Mouse (Mus musculus) heart, embryonic 14.5 days (tissue): Measurements from ENCODE around the gene Rasgrp3. TPM values are rescaled to one million over a fixed set of nuclear protein-coding genes. Genes with fewer than 3 reads are reported as not detected.
A peak's percentile ranks its signal among the peaks of the same experiment; 100 is the strongest.

Source experiments
- ATAC-seq: fragments of 200-750 bp; cut with Nextera tagmentation; 2 replicates; pipeline ENCODE4 v1.8.0; 2017; ENCODE audit warnings: low read depth, moderate TSS enrichment; ENCODE audit not compliant: insufficient number of reproducible peaks, insufficient read depth, low FRiP score
- H3K27ac ChIP-seq, 2 experiments: fragments of 200-500 bp in 1 of 2; fragments of 300-500 bp in 1 of 2; sonication (generic) in 1 of 2; replicated peaks in 1 of 2; 2 replicates each; pipeline ENCODE4 v1.5.1; 2012 to 2014; ENCODE audit warnings: low read depth in 2 of 2, low read length in 2 of 2, control low read depth in 1 of 2, mild to moderate bottlenecking in 1 of 2, mixed read lengths in 1 of 2; ENCODE audit not compliant: control insufficient read depth in 1 of 2, insufficient read depth in 1 of 2
- H3K27me3 ChIP-seq: fragments of 300-500 bp; sonication (generic); 2 replicates; pipeline ENCODE4 v1.6.1; 2014; ENCODE audit warnings: mild to moderate bottlenecking, low read length, control low read depth; ENCODE audit not compliant: control insufficient read depth, insufficient read depth
- H3K36me3 ChIP-seq: fragments of 300-500 bp; sonication (generic); 2 replicates; pipeline ENCODE4 v1.6.1; 2014; ENCODE audit warnings: mild to moderate bottlenecking, control low read depth, low read length, mixed read lengths; ENCODE audit not compliant: control insufficient read depth, insufficient read depth
- H3K4me1 ChIP-seq, 2 experiments: fragments of 200-500 bp in 1 of 2; fragments of 300-500 bp in 1 of 2; sonication (generic) in 1 of 2; 2 replicates each; pipeline ENCODE4 v1.6.1; 2012 to 2014; ENCODE audit warnings: low read length in 2 of 2, control low read depth in 1 of 2, mixed read lengths in 1 of 2; ENCODE audit not compliant: control insufficient read depth in 2 of 2, insufficient read depth in 2 of 2
- H3K4me2 ChIP-seq: fragments of 300-500 bp; sonication (generic); 2 replicates; pipeline ENCODE4 v1.6.1; 2014; ENCODE audit warnings: mild to moderate bottlenecking, low read length
- H3K4me3 ChIP-seq, 2 experiments: fragments of 200-500 bp in 1 of 2; fragments of 300-500 bp in 1 of 2; sonication (generic) in 1 of 2; 2 replicates each; pipeline ENCODE4 v1.5.1; 2012 to 2014; ENCODE audit warnings: low read length in 2 of 2, mild to moderate bottlenecking in 2 of 2, control low read depth in 1 of 2, low read depth in 1 of 2, moderate library complexity in 1 of 2; ENCODE audit not compliant: control insufficient read depth in 1 of 2, insufficient read depth in 1 of 2
- H3K9ac ChIP-seq: fragments of 300-500 bp; sonication (generic); 2 replicates; pipeline ENCODE4 v1.6.1; 2014; ENCODE audit warnings: mild to moderate bottlenecking, low read length
- H3K9me3 ChIP-seq: fragments of 300-500 bp; sonication (generic); 2 replicates; pipeline ENCODE4 v1.6.1; 2016; ENCODE audit warnings: low read length, control low read depth; ENCODE audit not compliant: control insufficient read depth
- WGBS: fragments of 180-500 bp; shearing (Covaris S2); extraction: QIAGEN DNeasy Blood & Tissue Kit; methylation state at CpG from one replicate; pipeline ENCODE4 v1.1.7; 2014; 5-methylcytosine and 5-hydroxymethylcytosine counted together
- polyA plus RNA-seq: library from polyadenylated mRNA; unstranded; fragments of >200 nt; fragmentation: Nextera tagmentation; extraction: Ambion mirVana; gene quantifications from 2 replicates; pipeline ENCODE4 v1.2.1, GENCODE M21; 2014

The Rasgrp3 gene
- polyA plus RNA-seq, 1 experiment from 2014 or later = 24.3 TPM

- peaks cover 14 to 20% of the 10 kb centered on the region in 2 experiments for H3K4me1 ChIP-seq
- H3K4me3 ChIP-seq = no peak overlapping the region
- H3K27me3 ChIP-seq = no peaks in the 10 kb centered on the region
- 77% methylated on average over 4 of the region's 4 CpGs for WGBS
- no peaks in the 10 kb centered on the region for H3K9me3 ChIP-seq
- H3K9ac ChIP-seq = no peak overlapping the region
- ATAC-seq = no peak
- H3K4me2 ChIP-seq = no peak overlapping the region
- no peak overlapping the region for H3K27ac ChIP-seq
- H3K36me3 ChIP-seq = no peaks in the 10 kb centered on the region
Measured at GRCm38 (mm10) chr17:75466948-75467347, 31.3 kb downstream of the Rasgrp3 start.

GRCm38 (mm10) chr17:75467526-75467925 is 31.8 kb downstream of the Rasgrp3 start:
- no peak overlapping the region for H3K4me3 ChIP-seq
- ATAC-seq = no peak
- peaks cover 17 to 26% of the 10 kb centered on the region in 2 experiments for H3K4me1 ChIP-seq

GRCm38 (mm10) chr17:75468479-75469114 is 32.9 kb downstream of the Rasgrp3 start:
- no peaks in the 10 kb centered on the region for H3K9me3 ChIP-seq
- WGBS = 91% methylated on average over 10 of the region's 10 CpGs
- no peak overlapping the region for H3K27ac ChIP-seq
- no peak for ATAC-seq
- H3K36me3 ChIP-seq = no peaks in the 10 kb centered on the region
- no peak overlapping the region for H3K4me3 ChIP-seq
- no peak overlapping the region for H3K9ac ChIP-seq
- H3K4me2 ChIP-seq = no peak overlapping the region
- peaks cover 15 to 34% of the 10 kb centered on the region in 2 experiments for H3K4me1 ChIP-seq
- H3K27me3 ChIP-seq = no peaks in the 10 kb centered on the region

More at GRCm38 (mm10) chr17:75467526-75467925, 31.8 kb downstream of the Rasgrp3 start:
- no peak overlapping the region for H3K4me2 ChIP-seq
- no peak overlapping the region for H3K27ac ChIP-seq
- no peak overlapping the region for H3K9ac ChIP-seq
- 86% methylated on average over 2 of the region's 2 CpGs for WGBS
- no peaks in the 10 kb centered on the region for H3K36me3 ChIP-seq
- H3K27me3 ChIP-seq = no peaks in the 10 kb centered on the region
- H3K9me3 ChIP-seq = no peaks in the 10 kb centered on the region

GRCm38 (mm10) chr17:75470325-75470724 is 34.6 kb downstream of the Rasgrp3 start:
- WGBS = 76% methylated on average over 6 of the region's 6 CpGs
- Histone ChIP-seq H3K4me3 (no peak overlapping the region), H3K4me1 (peaks cover 6 to 26% of the 10 kb centered on the region in 2 experiments), H3K9me3 (no peaks in the 10 kb centered on the region), H3K36me3 (no peaks in the 10 kb centered on the region), H3K27me3 (no peaks in the 10 kb centered on the region), H3K4me2 (no peak overlapping the region), H3K27ac (no peak overlapping the region), H3K9ac (no peak overlapping the region)
- no peak for ATAC-seq

GRCm38 (mm10) chr17:75470885-75471610 is 35.4 kb downstream of the Rasgrp3 start:
- no peak for ATAC-seq
- H3K9me3 ChIP-seq = no peaks in the 10 kb centered on the region
- no peak overlapping the region for H3K27ac ChIP-seq
- no peak overlapping the region for H3K4me2 ChIP-seq
- no peaks in the 10 kb centered on the region for H3K36me3 ChIP-seq
- no peaks in the 10 kb centered on the region for H3K27me3 ChIP-seq
- no peak overlapping the region for H3K9ac ChIP-seq
- WGBS = 91% methylated on average over 7 of the region's 7 CpGs
- peaks cover 6 to 22% of the 10 kb centered on the region in 2 experiments for H3K4me1 ChIP-seq
- H3K4me3 ChIP-seq = no peak overlapping the region

GRCm38 (mm10) chr17:75471644-75472253 is 36.1 kb downstream of the Rasgrp3 start:
- Histone ChIP-seq H3K36me3 (no peaks in the 10 kb centered on the region), H3K4me2 (0 out of 2 replicates have a peak overlapping the region, but pooled peaks have one; percentile 1), H3K27ac (peak overlapping the region; percentile 59 to 66; a peak in 3 of 4 replicates), H3K4me1 (peaks cover 4 to 18% of the 10 kb centered on the region in 2 experiments), H3K27me3 (no peaks in the 10 kb centered on the region), H3K9me3 (no peaks in the 10 kb centered on the region), H3K4me3 (no peak overlapping the region), H3K9ac (no peak overlapping the region)
- WGBS = 83% methylated on average over 6 of the region's 6 CpGs
- ATAC-seq = no peak

- no peak for ATAC-seq
- peaks cover 4 to 23% of the 10 kb centered on the region in 2 experiments for H3K4me1 ChIP-seq
- H3K9ac ChIP-seq = no peak overlapping the region
- no peaks in the 10 kb centered on the region for H3K9me3 ChIP-seq
- H3K27ac ChIP-seq = peak overlapping the region; percentile 59 to 66; a peak in 3 of 4 replicates
- H3K4me3 ChIP-seq = no peak overlapping the region
- no peaks in the 10 kb centered on the region for H3K36me3 ChIP-seq
- H3K4me2 ChIP-seq = peak overlapping the region; percentile 1; the same call in 1 of the 2 replicates
- H3K27me3 ChIP-seq = no peaks in the 10 kb centered on the region
- WGBS = 25% methylated on average over 2 of the region's 2 CpGs
Measured at GRCm38 (mm10) chr17:75472379-75472778, 36.7 kb downstream of the Rasgrp3 start.
